Mouse (Mus musculus) left cerebral cortex, adult 8-10 months (tissue): ENCODE measurements around the gene Spock2. TPM values are rescaled to one million over a fixed set of nuclear protein-coding genes. Genes with fewer than 3 reads are reported as not detected.

Source experiments
- microRNA-seq, 2 experiments: library from miRNA; unstranded; fragments of <30 nt; microRNA quantifications; one replicate each; pipeline ENCODE4 v1.2.0; 2022
- total RNA-seq, 4 experiments: library from RNA; stranded (reverse); gene quantifications; 2 replicates each; pipeline ENCODE4 v1.2.4; 2022

Spock2 gene
- total RNA-seq, 4 experiments from 2014 or later, result 540 to 596 (median 571) TPM

Small RNAs within 50 kb of the gene (microRNA-seq; reads per million reads assigned to microRNA genes)
- gene Mir6906, result 0.21 to 2.0 reads per million in 2 experiments

Other genes starting within 250 kb of the Spock2 start
- 10 to 100 TPM; 50.8 to 56.3 (median 54.1) TPM for gene Dnajb12, start 226.7 kb upstream of the Spock2 start, total RNA-seq
- gene Ddit4, start 154.4 kb upstream of the Spock2 start, total RNA-seq, result 10 to 100 TPM; 35.6 to 58.9 (median 44.0) TPM
- gene Ascc1, start 103.4 kb upstream of the Spock2 start, total RNA-seq, result 10 to 100 TPM; 16.5 to 20.1 (median 17.6) TPM
- gene Anapc16, start 103.1 kb upstream of the Spock2 start, total RNA-seq, result 10 to 100 TPM; 58.0 to 60.8 (median 60.2) TPM
- 1 to 10 TPM; 1.2 to 2.0 (median 1.9) TPM for gene Chst3, start 113.0 kb downstream of the Spock2 start, total RNA-seq
- gene Psap, start 171.4 kb downstream of the Spock2 start, total RNA-seq, result 1,000 to 10,000 TPM; 1,605 to 1,722 (median 1,654) TPM
- gene Vsir, start 240.6 kb downstream of the Spock2 start, total RNA-seq, result 10 to 100 TPM; 20.2 to 54.7 (median 33.7) TPM